In genomic region chrX:20875241-20875640, GRCm38 (mm10) we compare ENCODE assay signal across 18 mouse cellular contexts.
"Had no signal": no experiment of that assay in that cellular context is flagged by ENCODE, and none has a peak within 500 bp of the region (broad histone marks: within the 10 kb centered on the region; RNA-seq: fewer than 3 reads in every experiment).

No protein-coding gene starts in this region.

- ATAC-seq: midbrain, embryonic 15.5 days had no signal

- H3K4me1 ChIP-seq: liver, embryonic 13.5 days; midbrain, embryonic 12.5 days; midbrain, embryonic 15.5 days; neural tube, embryonic 13.5 days had no signal

- DNase-seq: kidney, adult 9 months; kidney, postnatal 14 days; kidney, postnatal 4 days; layer of hippocampus, adult 9-11 months; liver, embryonic 13.5 days; lung, adult 2 months; lung, postnatal 14 days; lung, postnatal 4 days; retina, postnatal 1 day; right cerebral cortex, postnatal 25 days; spleen, adult 18-20 months; thymus, adult 2 months; thymus, postnatal 14 days; thymus, postnatal 4 days had no signal

- H3K4me2 ChIP-seq: liver, embryonic 13.5 days; midbrain, embryonic 12.5 days; midbrain, embryonic 15.5 days; neural tube, embryonic 13.5 days had no signal

- H3K9me3 ChIP-seq: liver, embryonic 13.5 days; midbrain, embryonic 12.5 days; midbrain, embryonic 15.5 days; neural tube, embryonic 13.5 days had no signal

- H3K27me3 ChIP-seq: midbrain, embryonic 12.5 days; midbrain, embryonic 15.5 days; neural tube, embryonic 13.5 days had no signal

- H3K27ac ChIP-seq: liver, embryonic 13.5 days; midbrain, embryonic 12.5 days; midbrain, embryonic 15.5 days; neural tube, embryonic 13.5 days had no signal

- H3K4me3 ChIP-seq: liver, embryonic 13.5 days; midbrain, embryonic 12.5 days; midbrain, embryonic 15.5 days; myocyte; neural tube, embryonic 13.5 days had no signal

- H3K36me3 ChIP-seq: liver, embryonic 13.5 days; midbrain, embryonic 12.5 days; midbrain, embryonic 15.5 days; neural tube, embryonic 13.5 days had no signal

- H3K9ac ChIP-seq: liver, embryonic 13.5 days; midbrain, embryonic 12.5 days; midbrain, embryonic 15.5 days; neural tube, embryonic 13.5 days had no signal
